Mouse (Mus musculus): ENCODE measurements at regions not wholly inside any gene's neighbourhood (a gene's known extent, or its start where the extent isn't known, plus 50 kb on each side); places are given as distances from the start of the nearest gene placed in this dataset.
A peak's percentile ranks its signal among the peaks of the same experiment; 100 is the strongest.

- H3K27ac ChIP-seq (ENCODE audit: low read depth, low read length): no peak overlapping the region
- WGBS: 66% methylated on average over 4 of the region's 4 CpGs
Observed at GRCm38 (mm10) chr13:28770018-28770417, 183.5 kb downstream of the Sox4 start.

GRCm38 (mm10) chr13:28768717-28769426, 184.6 kb downstream of the Sox4 start:
- H3K9ac ChIP-seq (ENCODE audit: low read length): no peak overlapping the region; the same call in 1 of the 2 replicates
- peaks cover 16% of the 10 kb centered on the region for H3K4me1 ChIP-seq (replicated peaks; ENCODE audit: control insufficient read depth, insufficient read depth, low read length)
- WGBS: 49% methylated on average over 14 of the region's 14 CpGs
- H3K27ac ChIP-seq (ENCODE audit: low read depth, low read length): peak overlapping the region; percentile 64; the same call in 1 of the 2 replicates
- no peak overlapping the region for H3K4me2 ChIP-seq (ENCODE audit: low read depth, low read length, severe bottlenecking)
- no peaks in the 10 kb centered on the region for H3K36me3 ChIP-seq (ENCODE audit: control insufficient read depth, insufficient read depth, low read length)
- DNase-seq (ENCODE audit: low spot score) (no peak), ATAC-seq (replicated peaks; ENCODE audit: low FRiP score) (peak; percentile 54)
- no peaks in the 10 kb centered on the region for H3K27me3 ChIP-seq (ENCODE audit: control insufficient read depth, insufficient read depth, low read length)
- H3K4me3 ChIP-seq (ENCODE audit: low read depth, low read length): no peak overlapping the region
- no peaks in the 10 kb centered on the region; the same call in 1 of the 2 replicates for H3K9me3 ChIP-seq (ENCODE audit: control insufficient read depth, low read length)

More at GRCm38 (mm10) chr13:28770018-28770417, 183.5 kb downstream of the Sox4 start:
- Histone ChIP-seq H3K4me3 (ENCODE audit: low read depth, low read length) (no peak overlapping the region), H3K4me2 (ENCODE audit: low read depth, low read length, severe bottlenecking) (no peak overlapping the region), H3K27me3 (ENCODE audit: control insufficient read depth, insufficient read depth, low read length) (no peaks in the 10 kb centered on the region), H3K9me3 (ENCODE audit: control insufficient read depth, low read length) (no peaks in the 10 kb centered on the region; the same call in 1 of the 2 replicates), H3K36me3 (ENCODE audit: control insufficient read depth, insufficient read depth, low read length) (no peaks in the 10 kb centered on the region), H3K9ac (ENCODE audit: low read length) (no peak overlapping the region), H3K4me1 (replicated peaks; ENCODE audit: control insufficient read depth, insufficient read depth, low read length) (peaks cover 21% of the 10 kb centered on the region)
- no peak for ATAC-seq (replicated peaks; ENCODE audit: low FRiP score)
- DNase-seq (ENCODE audit: low spot score): no peak

- Histone ChIP-seq H3K27me3 (ENCODE audit: control insufficient read depth, insufficient read depth, low read length) (no peaks in the 10 kb centered on the region), H3K36me3 (ENCODE audit: control insufficient read depth, insufficient read depth, low read length) (no peaks in the 10 kb centered on the region), H3K4me3 (ENCODE audit: low read depth, low read length) (no peak overlapping the region), H3K27ac (ENCODE audit: low read depth, low read length) (no peak overlapping the region), H3K4me2 (ENCODE audit: low read depth, low read length, severe bottlenecking) (no peak overlapping the region), H3K9ac (ENCODE audit: low read length) (no peak overlapping the region), H3K4me1 (replicated peaks; ENCODE audit: control insufficient read depth, insufficient read depth, low read length) (peaks cover 13% of the 10 kb centered on the region), H3K9me3 (ENCODE audit: control insufficient read depth, low read length) (no peaks in the 10 kb centered on the region; the same call in 1 of the 2 replicates)
- WGBS: 89% methylated on average over 2 of the region's 2 CpGs
- no peak for DNase-seq (ENCODE audit: low spot score)
- ATAC-seq (replicated peaks; ENCODE audit: low FRiP score): no peak
Observed at GRCm38 (mm10) chr13:28762555-28762954, 191.0 kb downstream of the Sox4 start.

GRCm38 (mm10) chr13:28759026-28759425, 194.5 kb downstream of the Sox4 start:
- no peak for DNase-seq (ENCODE audit: low spot score)
- H3K27ac ChIP-seq (ENCODE audit: low read depth, low read length): no peak overlapping the region
- H3K36me3 ChIP-seq (ENCODE audit: control insufficient read depth, insufficient read depth, low read length): no peaks in the 10 kb centered on the region
- no peak overlapping the region for H3K4me3 ChIP-seq (ENCODE audit: low read depth, low read length)
- H3K27me3 ChIP-seq (ENCODE audit: control insufficient read depth, insufficient read depth, low read length): no peaks in the 10 kb centered on the region
- 45% methylated on average over 3 of the region's 3 CpGs for WGBS
- H3K4me2 ChIP-seq (ENCODE audit: low read depth, low read length, severe bottlenecking): no peak overlapping the region
- no peaks in the 10 kb centered on the region for H3K9me3 ChIP-seq (ENCODE audit: control insufficient read depth, low read length)
- no peak overlapping the region for H3K9ac ChIP-seq (ENCODE audit: low read length)
- ATAC-seq (replicated peaks; ENCODE audit: low FRiP score): no peak
- peaks cover 19% of the 10 kb centered on the region for H3K4me1 ChIP-seq (replicated peaks; ENCODE audit: control insufficient read depth, insufficient read depth, low read length)

GRCm38 (mm10) chr13:28757846-28758522, 195.5 kb downstream of the Sox4 start:
- Histone ChIP-seq H3K9ac (ENCODE audit: low read length) (peak overlapping the region; percentile 45), H3K9me3 (ENCODE audit: control insufficient read depth, low read length) (no peaks in the 10 kb centered on the region), H3K4me1 (replicated peaks; ENCODE audit: control insufficient read depth, insufficient read depth, low read length) (peaks cover 19% of the 10 kb centered on the region), H3K27ac (ENCODE audit: low read depth, low read length) (peak overlapping the region; percentile 72), H3K4me3 (ENCODE audit: low read depth, low read length) (peak overlapping the region; percentile 16), H3K27me3 (ENCODE audit: control insufficient read depth, insufficient read depth, low read length) (no peaks in the 10 kb centered on the region), H3K36me3 (ENCODE audit: control insufficient read depth, insufficient read depth, low read length) (no peaks in the 10 kb centered on the region), H3K4me2 (ENCODE audit: low read depth, low read length, severe bottlenecking) (peak overlapping the region; percentile 53)
- ATAC-seq (replicated peaks; ENCODE audit: low FRiP score) (peak; percentile 80), DNase-seq (ENCODE audit: low spot score) (peak; percentile 75)
- WGBS: under 1% methylated on average over 13 of the region's 13 CpGs

- 26% methylated on average over 11 of the region's 11 CpGs for WGBS
- peak overlapping the region; percentile 45; the same call in 1 of the 2 replicates for H3K9ac ChIP-seq (ENCODE audit: low read length)
Observed at GRCm38 (mm10) chr13:28756915-28757765, 196.4 kb downstream of the Sox4 start.

GRCm38 (mm10) chr13:28754207-28754606, 199.3 kb downstream of the Sox4 start:
- 84% methylated on average over 5 of the region's 5 CpGs for WGBS
- no peaks in the 10 kb centered on the region for H3K9me3 ChIP-seq (ENCODE audit: control insufficient read depth, low read length)
- H3K36me3 ChIP-seq (ENCODE audit: control insufficient read depth, insufficient read depth, low read length): no peaks in the 10 kb centered on the region
- no peaks in the 10 kb centered on the region for H3K27me3 ChIP-seq (ENCODE audit: control insufficient read depth, insufficient read depth, low read length)
- H3K4me3 ChIP-seq (ENCODE audit: low read depth, low read length): no peak overlapping the region
- no peak overlapping the region for H3K9ac ChIP-seq (ENCODE audit: low read length)
- H3K4me2 ChIP-seq (ENCODE audit: low read depth, low read length, severe bottlenecking): no peak overlapping the region
- peaks cover 19% of the 10 kb centered on the region for H3K4me1 ChIP-seq (replicated peaks; ENCODE audit: control insufficient read depth, insufficient read depth, low read length)
- H3K27ac ChIP-seq (ENCODE audit: low read depth, low read length): no peak overlapping the region
- ATAC-seq (replicated peaks; ENCODE audit: low FRiP score): no peak
- no peak for DNase-seq (ENCODE audit: low spot score)

More at GRCm38 (mm10) chr13:28756915-28757765, 196.4 kb downstream of the Sox4 start:
- Histone ChIP-seq H3K27me3 (ENCODE audit: control insufficient read depth, insufficient read depth, low read length) (no peaks in the 10 kb centered on the region), H3K27ac (ENCODE audit: low read depth, low read length) (peak overlapping the region; percentile 21; the same call in 1 of the 2 replicates), H3K9me3 (ENCODE audit: control insufficient read depth, low read length) (no peaks in the 10 kb centered on the region), H3K4me2 (ENCODE audit: low read depth, low read length, severe bottlenecking) (peak overlapping the region; percentile 53), H3K36me3 (ENCODE audit: control insufficient read depth, insufficient read depth, low read length) (no peaks in the 10 kb centered on the region), H3K4me1 (replicated peaks; ENCODE audit: control insufficient read depth, insufficient read depth, low read length) (peaks cover 19% of the 10 kb centered on the region), H3K4me3 (ENCODE audit: low read depth, low read length) (no peak overlapping the region)
- ATAC-seq (replicated peaks; ENCODE audit: low FRiP score) (no peak), DNase-seq (ENCODE audit: low spot score) (no peak)

- DNase-seq (ENCODE audit: low spot score) (no peak), ATAC-seq (replicated peaks; ENCODE audit: low FRiP score) (no peak)
- no peak overlapping the region for H3K4me2 ChIP-seq (ENCODE audit: low read depth, low read length, severe bottlenecking)
- no peaks in the 10 kb centered on the region for H3K4me1 ChIP-seq (replicated peaks; ENCODE audit: control insufficient read depth, insufficient read depth, low read length)
- no peak overlapping the region for H3K27ac ChIP-seq (ENCODE audit: low read depth, low read length)
- no peaks in the 10 kb centered on the region for H3K9me3 ChIP-seq (ENCODE audit: control insufficient read depth, low read length)
- H3K27me3 ChIP-seq (ENCODE audit: control insufficient read depth, insufficient read depth, low read length): no peaks in the 10 kb centered on the region
- WGBS: 88% methylated on average over 11 of the region's 11 CpGs
- no peaks in the 10 kb centered on the region for H3K36me3 ChIP-seq (ENCODE audit: control insufficient read depth, insufficient read depth, low read length)
- no peak overlapping the region for H3K4me3 ChIP-seq (ENCODE audit: low read depth, low read length)
- H3K9ac ChIP-seq (ENCODE audit: low read length): no peak overlapping the region
Observed at GRCm38 (mm10) chr13:28750949-28751692, 202.4 kb downstream of the Sox4 start.

Measured in forebrain, embryonic 11.5 days (tissue).